In the genomic region with DNA sequence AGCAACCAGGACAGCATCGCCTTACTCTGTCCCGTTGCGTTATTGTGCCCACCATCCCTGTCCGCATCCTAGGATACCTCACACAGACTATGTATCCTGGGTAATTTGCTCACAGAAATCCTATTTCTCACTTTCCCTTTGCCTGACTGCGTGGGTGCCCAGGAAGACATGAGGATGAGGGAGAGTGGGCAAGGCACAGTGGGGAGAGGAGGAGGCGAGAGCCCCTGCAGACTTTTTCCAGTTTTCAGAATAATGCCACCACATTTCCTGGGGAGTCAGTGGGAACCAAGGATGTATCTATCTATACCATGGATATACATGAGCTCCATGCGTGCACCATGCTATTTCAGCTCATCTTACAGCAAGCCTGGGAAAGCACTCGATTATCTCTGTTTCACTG, we compare ENCODE assay signal across 24 mouse cellular contexts. TPM values are rescaled to one million over a fixed set of nuclear protein-coding genes. Genes with fewer than 3 reads are reported as not detected.
DNase-seq lines count a peak whose midpoint lies in the region; ATAC-seq lines count a peak whose summit lies in the region.
"Had no signal": no experiment of that assay in that cellular context is flagged by ENCODE, and none has a peak within 500 bp of the region (broad histone marks: within the 10 kb centered on the region; RNA-seq: fewer than 3 reads in every experiment).

No protein-coding gene starts in this region.

- H3K9me3 ChIP-seq in neural tube, embryonic 15.5 days (replicated peaks), result no peaks in the 10 kb centered on the region
- H3K9me3 ChIP-seq: embryonic facial prominence, embryonic 12.5 days; forebrain, embryonic 15.5 days; heart, embryonic 15.5 days; hindbrain, embryonic 13.5 days had no signal

- no peak overlapping the region for H3K4me2 ChIP-seq in neural tube, embryonic 15.5 days
- H3K4me2 ChIP-seq: embryonic facial prominence, embryonic 12.5 days; forebrain, embryonic 15.5 days; heart, embryonic 11.5 days; heart, embryonic 15.5 days; hindbrain, embryonic 13.5 days had no signal

- no peaks in the 10 kb centered on the region for H3K27me3 ChIP-seq in neural tube, embryonic 15.5 days (replicated peaks)
- H3K27me3 ChIP-seq: embryonic facial prominence, embryonic 12.5 days; forebrain, embryonic 15.5 days; heart, embryonic 15.5 days; hindbrain, embryonic 13.5 days; Patski had no signal

- peak; percentile 53 to 57 for DNase-seq in frontal cortex, postnatal 36 days (ENCODE audit: low spot score in 2 of 2)
- no peak for DNase-seq in frontal cortex, postnatal 14 days (ENCODE audit: low spot score in 2 of 2)
- DNase-seq in left cerebral cortex, postnatal 14 days (ENCODE audit: low spot score in 2 of 2), result peak; percentile 27 to 41
- DNase-seq in left cerebral cortex, postnatal 10 days (ENCODE audit: extremely low spot score in 1 of 2, low spot score in 2 of 2), result no peak
- peak; percentile 75 for DNase-seq in brain, adult 2 months (ENCODE audit: low read depth, low spot score)
- DNase-seq in left cerebral cortex, postnatal 25 days (ENCODE audit: low spot score in 2 of 2), result peak; percentile 39 to 86
- DNase-seq: adrenal gland, postnatal 14 days; gastrocnemius, postnatal 14 days; heart, adult 2 months; heart, postnatal 14 days had no signal

- H3K4me1 ChIP-seq in neural tube, embryonic 15.5 days, result peaks cover 6% of the 10 kb centered on the region; the same call in 1 of the 2 replicates
- H3K4me1 ChIP-seq: embryonic facial prominence, embryonic 12.5 days had no signal

- no peak for ATAC-seq in neural tube, embryonic 15.5 days (ENCODE audit: low FRiP score)
- ATAC-seq in inflammation-experienced regulatory T-cells, adult 6 months, result no peak
- ATAC-seq: activated CD4-positive, CD25-positive, alpha-beta regulatory T cell, adult 4 months; forebrain, embryonic 15.5 days; hindbrain, postnatal 0 days; Patski had no signal

- no peak overlapping the region for H3K4me3 ChIP-seq in neural tube, embryonic 15.5 days (replicated peaks)
- H3K4me3 ChIP-seq: embryonic facial prominence, embryonic 12.5 days; forebrain, embryonic 15.5 days; heart, adult 2 months; heart, embryonic 15.5 days; hindbrain, embryonic 13.5 days had no signal

- intact Hi-C loops in left cerebral cortex, postnatal 14 days (cut with DNase I), result no loop called here
- intact Hi-C loops in left cerebral cortex, postnatal 10 days (cut with DNase I), result no loop called here
- intact Hi-C loops in left cerebral cortex, postnatal 25 days (cut with DNase I), result loop anchor here (2.0 to 5.0 kb wide), 3 partner anchors 25 to 156 kb away; a partner anchor contains a TSS

- no peaks in the 10 kb centered on the region for H3K36me3 ChIP-seq in neural tube, embryonic 15.5 days
- H3K36me3 ChIP-seq: embryonic facial prominence, embryonic 12.5 days; forebrain, embryonic 15.5 days; heart, embryonic 15.5 days; hindbrain, embryonic 13.5 days had no signal

- no peak overlapping the region for H3K27ac ChIP-seq in neural tube, embryonic 15.5 days (replicated peaks)
- H3K27ac ChIP-seq: embryonic facial prominence, embryonic 12.5 days; forebrain, embryonic 15.5 days; heart, adult 2 months; heart, embryonic 15.5 days; hindbrain, embryonic 13.5 days; hindbrain, postnatal 0 days had no signal

- WGBS in neural tube, embryonic 15.5 days, result 93% methylated on average over 8 of the region's 8 CpGs

- H3K9ac ChIP-seq in neural tube, embryonic 15.5 days (replicated peaks), result no peak overlapping the region
- H3K9ac ChIP-seq: embryonic facial prominence, embryonic 12.5 days; forebrain, embryonic 15.5 days; heart, embryonic 15.5 days; hindbrain, embryonic 13.5 days had no signal

RNA-seq across cellular contexts. Expression of a gene that starts 57.9 kb away (rescaled TPM):
- total RNA-seq in left cerebral cortex, postnatal 14 days (2021), result 100 to 1,000 TPM; 158 to 185 TPM
- 100 to 1,000 TPM; 124 to 129 TPM for total RNA-seq in left cerebral cortex, postnatal 10 days (2021)
- total RNA-seq in left cerebral cortex, postnatal 25 days (2021), result 100 to 1,000 TPM; 151 to 158 TPM
- polyA plus RNA-seq in neural tube, embryonic 15.5 days (2015; fragmentation: Nextera tagmentation; extraction: Ambion mirVana), result 31.3 and 34.6 TPM in 2 replicates
- polyA plus RNA-seq in inflammation-experienced regulatory T-cells, adult 6 months (2017; shearing (Covaris generic)), result not detected
- total RNA-seq: CH12.LX; gastrocnemius, adult 18-20 months; heart, adult 2 months; hematopoietic stem cell, adult 5-6 weeks had no signal
- polyA plus RNA-seq: activated CD4-positive, CD25-positive, alpha-beta regulatory T cell, adult 4 months; embryonic facial prominence, embryonic 12.5 days; gonadal fat pad, adult 2 months; heart, adult 2 months; Patski had no signal

Comparison
In these comparisons a context has a peak if more than half of its experiments do, and no peak if none do; other contexts are left out.
1. DNase-seq: peak in frontal cortex, postnatal 36 days (2 of 2), left cerebral cortex, postnatal 14 days (2 of 2), brain, adult 2 months (single experiment) and left cerebral cortex, postnatal 25 days (2 of 2); none in frontal cortex, postnatal 14 days (0 of 2) and left cerebral cortex, postnatal 10 days (0 of 2).